Mouse (Mus musculus) forebrain, embryonic 16.5 days (tissue): Measurements from ENCODE around the gene Lrba. TPM values are rescaled to one million over a fixed set of nuclear protein-coding genes. Genes with fewer than 3 reads are reported as not detected.
A peak's percentile ranks its signal among the peaks of the same experiment; 100 is the strongest.

Source experiments
- ATAC-seq: fragments of 200-750 bp; cut with Nextera tagmentation; 2 replicates; pipeline ENCODE4 v1.8.0; 2017; ENCODE audit warnings: mild to moderate bottlenecking, moderate library complexity
- H3K27ac ChIP-seq: fragments of 300-500 bp; sonication (generic); 2 replicates; pipeline ENCODE4 v1.5.1; 2014; ENCODE audit warnings: low read length, control low read depth
- H3K27me3 ChIP-seq: fragments of 300-500 bp; sonication (generic); replicated peaks from 2 replicates; pipeline ENCODE4 v1.6.1; 2014; ENCODE audit warnings: low read length; ENCODE audit not compliant: control insufficient read depth, insufficient read depth
- H3K36me3 ChIP-seq: fragments of 300-500 bp; sonication (generic); 2 replicates; pipeline ENCODE4 v1.6.1; 2014; ENCODE audit not compliant: control insufficient read depth, insufficient read depth
- H3K4me1 ChIP-seq: fragments of 300-500 bp; sonication (generic); replicated peaks from 2 replicates; pipeline ENCODE4 v1.6.1; 2014; ENCODE audit warnings: low read length; ENCODE audit not compliant: control insufficient read depth, insufficient read depth
- H3K4me2 ChIP-seq: fragments of 300-500 bp; sonication (generic); 2 replicates; pipeline ENCODE4 v1.6.1; 2014; ENCODE audit warnings: mild to moderate bottlenecking, low read length, control low read depth
- H3K4me3 ChIP-seq: fragments of 300-500 bp; sonication (generic); replicated peaks from 2 replicates; pipeline ENCODE4 v1.5.1; 2014; ENCODE audit warnings: mild to moderate bottlenecking, low read length, control low read depth
- H3K9ac ChIP-seq: fragments of 300-500 bp; sonication (generic); replicated peaks from 2 replicates; pipeline ENCODE4 v1.6.1; 2014; ENCODE audit warnings: low read depth, low read length, control low read depth
- H3K9me3 ChIP-seq: fragments of 300-500 bp; sonication (generic); 2 replicates; pipeline ENCODE4 v1.6.1; 2016; ENCODE audit warnings: low read length; ENCODE audit not compliant: control insufficient read depth
- WGBS: fragments of 180-500 bp; shearing (Covaris S2); extraction: QIAGEN DNeasy Blood & Tissue Kit; methylation state at CpG from one replicate; pipeline ENCODE4 v1.1.7; 2014; 5-methylcytosine and 5-hydroxymethylcytosine counted together
- polyA plus RNA-seq: library from polyadenylated mRNA; unstranded; fragments of >200 nt; fragmentation: Nextera tagmentation; extraction: Ambion mirVana; gene quantifications from 2 replicates; pipeline ENCODE4 v1.2.1, GENCODE M21; 2015

Lrba gene
- polyA plus RNA-seq, 1 experiment from 2014 or later, result 2.3 TPM

GRCm38 (mm10) chr3:86759834-86760233 is 535.4 kb downstream of the Lrba start:
- Histone ChIP-seq H3K4me3 (no peak overlapping the region), H3K36me3 (no peaks in the 10 kb centered on the region), H3K4me1 (no peaks in the 10 kb centered on the region), H3K27ac (no peak overlapping the region), H3K9ac (no peak overlapping the region), H3K27me3 (no peaks in the 10 kb centered on the region), H3K4me2 (no peak overlapping the region), H3K9me3 (no peaks in the 10 kb centered on the region)
- no peak for ATAC-seq
- WGBS, result 65% methylated on average over 8 of the region's 8 CpGs

DNA sequence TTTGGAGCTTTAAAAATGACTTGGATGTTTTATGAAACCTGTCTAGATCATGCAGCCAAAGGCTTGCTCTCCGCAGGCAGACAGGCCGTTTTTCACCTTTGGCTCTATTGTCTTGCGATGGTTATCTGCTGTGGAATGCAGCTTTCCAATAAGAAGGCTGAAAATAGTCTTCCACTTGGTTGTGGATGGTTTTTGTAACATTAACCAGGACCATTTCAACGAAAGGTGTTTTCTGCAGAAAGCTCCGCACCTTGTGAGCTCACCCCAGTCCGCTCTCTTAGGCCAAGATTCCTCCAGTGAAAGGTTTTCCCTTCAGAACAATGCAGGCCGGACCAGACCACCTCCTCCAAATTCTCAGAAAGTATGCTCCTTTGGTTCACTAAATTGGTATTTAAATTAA is 536.0 kb downstream of the Lrba start:
- WGBS, result 66% methylated on average over 7 of the region's 7 CpGs
- Histone ChIP-seq H3K27ac (no peak overlapping the region), H3K4me1 (no peaks in the 10 kb centered on the region), H3K9me3 (no peaks in the 10 kb centered on the region), H3K4me2 (no peak overlapping the region), H3K9ac (no peak overlapping the region), H3K27me3 (no peaks in the 10 kb centered on the region), H3K4me3 (no peak overlapping the region), H3K36me3 (no peaks in the 10 kb centered on the region)
- no peak for ATAC-seq

GRCm38 (mm10) chr3:86761095-86762035 is 536.9 kb downstream of the Lrba start:
- H3K4me2 ChIP-seq, result no peak overlapping the region
- H3K36me3 ChIP-seq, result no peaks in the 10 kb centered on the region
- ATAC-seq, result peak; percentile 96
- no peaks in the 10 kb centered on the region for H3K9me3 ChIP-seq
- no peak overlapping the region for H3K27ac ChIP-seq
- no peak overlapping the region for H3K9ac ChIP-seq
- no peaks in the 10 kb centered on the region for H3K4me1 ChIP-seq
- H3K27me3 ChIP-seq, result no peaks in the 10 kb centered on the region
- WGBS, result 65% methylated on average over 9 of the region's 9 CpGs
- H3K4me3 ChIP-seq, result no peak overlapping the region

- Histone ChIP-seq H3K4me1 (no peaks in the 10 kb centered on the region), H3K4me3 (no peak overlapping the region), H3K9me3 (no peaks in the 10 kb centered on the region), H3K27ac (no peak overlapping the region), H3K36me3 (no peaks in the 10 kb centered on the region), H3K27me3 (no peaks in the 10 kb centered on the region), H3K4me2 (no peak overlapping the region), H3K9ac (no peak overlapping the region)
- 90% methylated on average over 6 of the region's 6 CpGs for WGBS
- ATAC-seq, result peak; percentile 48
Observed at GRCm38 (mm10) chr3:86762036-86762415, 537.5 kb downstream of the Lrba start.

DNA sequence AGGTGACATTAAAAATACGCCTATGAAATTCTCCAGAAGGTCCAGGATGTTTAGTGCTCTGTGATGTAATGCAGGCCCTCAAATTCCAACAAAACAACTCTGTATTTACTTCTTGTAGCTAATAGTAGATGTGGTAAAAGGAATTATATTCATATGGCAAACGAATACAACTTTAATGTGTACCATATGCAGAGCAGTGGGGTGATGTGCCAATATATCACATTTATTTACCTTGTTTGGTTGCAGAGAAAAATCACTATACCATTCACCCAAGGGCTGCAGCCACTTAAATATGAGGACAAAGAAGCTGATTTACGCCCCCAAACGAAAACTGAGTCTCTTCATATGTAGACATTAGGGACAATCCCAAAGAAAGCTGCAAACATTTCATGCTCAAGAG is 538.0 kb downstream of the Lrba start:
- Histone ChIP-seq H3K4me1 (no peaks in the 10 kb centered on the region), H3K9me3 (no peaks in the 10 kb centered on the region), H3K9ac (no peak overlapping the region), H3K4me3 (no peak overlapping the region), H3K27me3 (no peaks in the 10 kb centered on the region), H3K27ac (no peak overlapping the region), H3K4me2 (no peak overlapping the region), H3K36me3 (no peaks in the 10 kb centered on the region)
- ATAC-seq, result no peak
- 92% methylated on average over 4 of the region's 4 CpGs for WGBS

- no peak overlapping the region for H3K9ac ChIP-seq
- H3K9me3 ChIP-seq, result no peaks in the 10 kb centered on the region
- 27% methylated on average over 8 of the region's 8 CpGs for WGBS
- no peaks in the 10 kb centered on the region for H3K27me3 ChIP-seq
- 0 out of 2 replicates have a peak, but pooled peaks cover 2% of the 10 kb centered on the region for H3K4me1 ChIP-seq
- no peak overlapping the region for H3K27ac ChIP-seq
- no peak overlapping the region for H3K4me2 ChIP-seq
- H3K36me3 ChIP-seq, result no peaks in the 10 kb centered on the region
- no peak overlapping the region for H3K4me3 ChIP-seq
- no peak for ATAC-seq
Observed at GRCm38 (mm10) chr3:86768553-86768952, 544.1 kb downstream of the Lrba start.

DNA sequence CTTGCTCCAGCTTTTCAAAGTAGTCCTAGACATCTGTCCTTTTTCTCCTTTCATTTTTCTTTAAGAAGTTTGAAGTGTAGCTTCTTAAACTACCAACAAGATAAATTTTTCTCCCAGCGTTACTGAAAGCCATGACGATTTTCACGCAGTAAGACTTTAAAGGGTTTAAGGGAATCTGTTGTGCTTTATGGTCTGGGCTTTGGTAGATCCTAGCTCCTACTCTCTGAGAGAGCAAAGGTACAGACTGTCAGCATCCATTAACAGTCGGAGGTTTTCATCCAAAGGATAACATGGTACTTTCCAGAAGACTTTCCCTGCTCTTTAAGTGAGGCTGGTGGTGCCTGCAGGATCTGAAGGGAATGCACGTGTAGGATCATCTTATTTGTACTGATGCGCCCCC is 544.5 kb downstream of the Lrba start:
- Histone ChIP-seq H3K9me3 (no peaks in the 10 kb centered on the region), H3K27ac (no peak overlapping the region), H3K27me3 (no peaks in the 10 kb centered on the region), H3K4me2 (no peak overlapping the region), H3K36me3 (no peaks in the 10 kb centered on the region), H3K4me3 (no peak overlapping the region), H3K9ac (no peak overlapping the region), H3K4me1 (0 out of 2 replicates have a peak, but pooled peaks cover 2% of the 10 kb centered on the region)
- WGBS, result 58% methylated on average over 6 of the region's 6 CpGs
- ATAC-seq, result no peak

DNA sequence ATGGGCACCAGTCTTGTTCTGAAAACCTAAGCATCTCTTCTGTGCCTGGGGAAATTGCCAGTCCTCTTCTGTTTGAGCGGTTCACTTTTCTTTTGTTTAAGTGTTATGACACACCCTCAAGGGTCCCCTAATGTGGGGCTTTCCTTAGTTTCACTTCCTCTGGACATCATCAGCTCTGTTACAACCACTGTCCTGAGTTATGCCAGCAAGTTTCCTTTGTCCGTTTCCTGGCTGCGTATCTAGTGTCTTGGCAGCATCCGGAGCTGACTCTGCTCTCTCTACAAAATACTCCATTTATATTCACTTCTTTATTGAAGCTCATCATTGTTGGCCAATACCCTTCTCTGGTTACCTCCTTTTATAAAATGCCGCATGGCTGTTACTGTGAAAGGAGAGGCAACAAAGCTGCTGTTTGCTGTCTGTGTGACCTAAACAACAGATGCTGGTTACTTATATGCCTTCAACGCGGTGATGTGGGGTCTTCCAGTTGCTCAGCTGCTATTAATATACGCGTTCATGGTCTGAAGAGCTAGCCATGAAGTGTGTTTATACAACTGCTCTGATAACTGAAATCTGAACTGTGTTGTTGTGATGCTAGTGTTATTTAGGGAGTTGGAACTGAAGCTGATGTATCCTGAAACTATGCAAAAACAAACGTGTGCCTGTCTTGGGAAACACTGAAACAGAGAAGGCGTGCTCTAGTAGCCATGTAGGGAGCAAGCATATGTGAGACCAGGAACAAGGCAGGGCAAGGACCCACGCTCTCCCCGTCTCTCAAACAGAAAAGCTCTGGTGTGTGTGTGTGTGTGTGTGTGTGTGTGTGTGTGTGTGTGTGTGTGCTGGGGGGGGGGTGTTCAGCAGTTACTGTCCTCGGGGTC is 550.3 kb downstream of the Lrba start:
- H3K9ac ChIP-seq, result no peak overlapping the region
- no peak overlapping the region for H3K4me3 ChIP-seq
- H3K4me1 ChIP-seq, result peaks cover 9% of the 10 kb centered on the region
- ATAC-seq, result peak; percentile 27
- no peaks in the 10 kb centered on the region for H3K36me3 ChIP-seq
- no peaks in the 10 kb centered on the region for H3K27me3 ChIP-seq
- no peak overlapping the region for H3K4me2 ChIP-seq
- H3K9me3 ChIP-seq, result no peaks in the 10 kb centered on the region
- H3K27ac ChIP-seq, result no peak overlapping the region
- 35% methylated on average over 14 of the region's 14 CpGs for WGBS

DNA sequence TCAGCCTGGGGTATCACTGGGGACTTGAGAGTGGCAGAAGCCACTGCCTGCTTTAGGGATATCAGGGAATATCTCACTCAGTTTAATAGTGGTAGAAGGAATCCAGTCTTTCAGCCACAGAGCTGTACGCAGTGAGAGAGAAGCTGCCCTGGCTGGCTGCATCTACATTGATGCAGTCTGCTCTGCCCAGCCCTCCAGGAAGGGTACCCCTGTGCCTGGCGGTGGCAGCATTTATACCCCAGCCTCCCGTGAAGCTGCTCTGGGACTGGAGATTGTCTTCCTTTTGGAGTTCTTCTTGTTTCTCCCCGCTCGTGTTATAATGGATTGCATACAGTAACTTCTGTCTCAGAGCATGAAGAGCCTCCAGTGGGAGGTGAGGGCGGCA is 551.0 kb downstream of the Lrba start:
- Histone ChIP-seq H3K9ac (no peak overlapping the region), H3K4me2 (no peak overlapping the region)
- WGBS, result 76% methylated on average over 6 of the region's 6 CpGs

More for the DNA sequence above, 551.0 kb downstream of the Lrba start:
- H3K36me3 ChIP-seq, result no peaks in the 10 kb centered on the region
- no peak overlapping the region for H3K27ac ChIP-seq
- no peak overlapping the region for H3K4me3 ChIP-seq
- H3K4me1 ChIP-seq, result peaks cover 9% of the 10 kb centered on the region
- ATAC-seq, result no peak; the same call in 1 of the 2 replicates
- no peaks in the 10 kb centered on the region for H3K9me3 ChIP-seq
- no peaks in the 10 kb centered on the region for H3K27me3 ChIP-seq
